Mouse (Mus musculus): ENCODE measurements around the gene Fkbp10. TPM values are rescaled to one million over a fixed set of nuclear protein-coding genes. Genes with fewer than 3 reads are reported as not detected.

Fkbp10 gene
- polyA plus RNA-seq, 1 experiment: 298 TPM

- Histone ChIP-seq H3K27ac (ENCODE audit: insufficient read depth, low read length) (no peak overlapping the region), H3K4me3 (ENCODE audit: insufficient read depth, low read length) (no peak overlapping the region), H3K4me1 (ENCODE audit: control insufficient read depth, insufficient read depth, low read length) (peaks cover 9% of the 10 kb centered on the region; the same call in 1 of the 2 replicates)
- no peak for TF ChIP-seq POLR2A (IDR thresholded peaks at IDR 0.05; ENCODE audit: low read depth, low read length)
Observed at GRCm38 (mm10) chr11:100398517-100398916, 17.0 kb upstream of the Fkbp10 start.

GRCm38 (mm10) chr11:100399320-100399719 is 16.2 kb upstream of the Fkbp10 start:
- Histone ChIP-seq H3K4me1 (ENCODE audit: control insufficient read depth, insufficient read depth, low read length) (peaks cover 5% of the 10 kb centered on the region; the same call in 1 of the 2 replicates), H3K4me3 (ENCODE audit: insufficient read depth, low read length) (no peak overlapping the region), H3K27ac (ENCODE audit: insufficient read depth, low read length) (no peak overlapping the region)
- TF ChIP-seq CTCF (IDR thresholded peaks at IDR 0.05; ENCODE audit: borderline replicate concordance, insufficient read depth, low read length) (no peak), POLR2A (IDR thresholded peaks at IDR 0.05; ENCODE audit: low read depth, low read length) (no peak)

DNA sequence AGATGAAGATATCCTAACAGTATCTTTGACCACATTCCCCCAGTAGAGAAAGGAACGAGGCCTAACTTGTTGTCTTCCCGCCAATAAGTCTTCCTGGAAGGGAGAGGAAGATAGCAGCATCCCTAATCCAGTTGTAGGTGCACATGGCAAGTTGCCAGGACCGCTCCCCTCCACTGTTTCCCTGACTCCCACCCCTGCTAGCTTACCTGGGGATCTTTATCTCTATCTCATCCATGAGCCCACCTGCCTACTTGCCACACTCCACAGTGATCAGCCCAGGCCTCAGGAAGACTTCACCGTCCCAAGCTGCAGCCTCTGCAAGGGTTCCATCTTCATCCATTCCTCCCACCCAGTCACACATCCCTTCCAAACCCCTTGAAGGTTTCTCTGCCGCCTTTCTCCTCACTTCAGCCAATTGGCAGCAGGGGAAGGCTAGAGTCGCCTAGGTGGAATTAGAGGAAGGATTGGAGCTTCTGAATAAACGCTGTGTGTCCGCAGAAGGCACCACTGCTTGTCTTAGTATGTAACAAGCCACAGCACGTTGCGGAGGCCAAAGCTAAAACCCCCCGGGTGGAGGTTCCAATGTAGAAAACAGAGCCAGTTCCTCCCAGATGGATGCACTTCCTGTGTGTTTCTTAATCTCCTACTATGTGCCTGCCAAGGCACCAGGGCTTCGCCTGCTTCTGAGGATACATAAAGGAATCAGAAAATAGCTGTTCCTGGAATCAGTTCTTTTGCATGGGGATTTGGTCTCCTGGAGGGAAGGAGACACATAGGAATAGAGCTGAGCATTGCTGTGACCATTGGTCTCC is 15.6 kb upstream of the Fkbp10 start:
- Histone ChIP-seq H3K4me3 (ENCODE audit: insufficient read depth, low read length) (no peak overlapping the region), H3K4me1 (ENCODE audit: control insufficient read depth, insufficient read depth, low read length) (peaks cover 2% of the 10 kb centered on the region; the same call in 1 of the 2 replicates), H3K27ac (ENCODE audit: insufficient read depth, low read length) (no peak overlapping the region)
- TF ChIP-seq POLR2A (IDR thresholded peaks at IDR 0.05; ENCODE audit: low read depth, low read length): no peak
- no peak for TF ChIP-seq CTCF (IDR thresholded peaks at IDR 0.05; ENCODE audit: borderline replicate concordance, insufficient read depth, low read length)

GRCm38 (mm10) chr11:100400842-100401241 is 14.7 kb upstream of the Fkbp10 start:
- H3K4me1 ChIP-seq (ENCODE audit: control insufficient read depth, insufficient read depth, low read length): no peaks in the 10 kb centered on the region
- TF ChIP-seq POLR2A (IDR thresholded peaks at IDR 0.05; ENCODE audit: low read depth, low read length) (no peak), CTCF (IDR thresholded peaks at IDR 0.05; ENCODE audit: borderline replicate concordance, insufficient read depth, low read length) (no peak)
- H3K27ac ChIP-seq (ENCODE audit: insufficient read depth, low read length): no peak overlapping the region
- H3K4me3 ChIP-seq (ENCODE audit: insufficient read depth, low read length): no peak overlapping the region

GRCm38 (mm10) chr11:100402240-100402639 is 13.3 kb upstream of the Fkbp10 start:
- TF ChIP-seq CTCF (IDR thresholded peaks at IDR 0.05; ENCODE audit: borderline replicate concordance, insufficient read depth, low read length): no peak
- no peak for TF ChIP-seq POLR2A (IDR thresholded peaks at IDR 0.05; ENCODE audit: low read depth, low read length)
- H3K27ac ChIP-seq (ENCODE audit: insufficient read depth, low read length): no peak overlapping the region

DNA sequence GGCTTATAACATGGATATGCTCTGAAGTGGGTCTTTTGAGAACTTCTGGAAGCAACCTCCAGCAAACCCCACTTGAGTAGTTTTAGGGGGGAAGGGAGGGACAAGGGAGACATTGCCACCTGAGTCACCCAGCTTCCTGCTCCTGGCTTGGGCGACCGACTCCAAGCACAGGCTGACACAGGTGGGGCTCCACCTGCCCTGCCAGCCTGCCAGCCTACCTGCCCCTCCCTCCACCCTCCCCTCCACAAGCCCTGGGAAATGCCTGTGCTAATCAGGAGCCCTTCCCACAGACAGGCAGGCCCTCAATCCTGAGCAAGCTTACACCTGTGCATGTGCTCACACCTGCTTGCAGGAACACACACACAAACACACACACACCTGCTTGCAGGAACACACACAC is 12.8 kb upstream of the Fkbp10 start:
- TF ChIP-seq CTCF (IDR thresholded peaks at IDR 0.05; ENCODE audit: borderline replicate concordance, insufficient read depth, low read length) (no peak), POLR2A (IDR thresholded peaks at IDR 0.05; ENCODE audit: low read depth, low read length) (no peak)
- no peak overlapping the region for H3K4me3 ChIP-seq (ENCODE audit: insufficient read depth, low read length)
- H3K4me1 ChIP-seq (ENCODE audit: control insufficient read depth, insufficient read depth, low read length): no peaks in the 10 kb centered on the region
- no peak overlapping the region for H3K27ac ChIP-seq (ENCODE audit: insufficient read depth, low read length)

More at GRCm38 (mm10) chr11:100402240-100402639, 13.3 kb upstream of the Fkbp10 start:
- no peaks in the 10 kb centered on the region for H3K4me1 ChIP-seq (ENCODE audit: control insufficient read depth, insufficient read depth, low read length)
- no peak overlapping the region for H3K4me3 ChIP-seq (ENCODE audit: insufficient read depth, low read length)

DNA sequence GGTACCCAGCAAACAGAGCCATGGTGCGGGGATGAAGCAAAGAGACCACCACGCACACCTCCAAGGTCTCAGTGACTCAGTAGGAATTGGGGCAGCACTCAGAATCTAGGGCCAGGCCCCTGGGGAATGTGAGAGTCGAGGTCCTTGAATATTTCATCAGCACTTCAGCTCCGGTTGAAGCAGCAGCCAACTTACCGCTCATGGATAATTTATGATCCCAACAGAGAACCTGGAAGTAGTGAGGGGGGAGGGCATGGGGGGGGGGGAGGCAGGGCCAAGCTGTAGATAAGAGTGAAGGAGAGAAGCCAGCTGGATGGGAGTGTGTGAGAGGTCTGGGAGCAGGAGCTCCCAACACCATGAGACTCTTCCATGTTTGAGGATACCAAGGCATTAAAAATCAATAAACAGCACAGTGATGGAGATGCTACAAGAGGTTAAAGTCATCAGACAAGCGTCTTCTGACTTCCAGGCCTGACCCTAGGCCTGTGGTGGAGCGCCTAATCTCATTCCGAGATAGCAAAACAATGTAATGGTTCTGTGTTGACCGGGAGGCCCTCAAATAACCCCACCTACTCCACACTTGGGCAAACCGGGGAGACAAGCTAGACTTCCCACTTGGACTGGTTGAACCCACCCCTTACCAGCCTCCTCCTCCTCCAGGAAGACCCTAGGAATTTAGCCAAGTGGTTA is 11.9 kb upstream of the Fkbp10 start:
- Histone ChIP-seq H3K27ac (ENCODE audit: insufficient read depth, low read length) (no peak overlapping the region), H3K4me1 (ENCODE audit: control insufficient read depth, insufficient read depth, low read length) (no peaks in the 10 kb centered on the region), H3K4me3 (ENCODE audit: insufficient read depth, low read length) (no peak overlapping the region)
- TF ChIP-seq CTCF (IDR thresholded peaks at IDR 0.05; ENCODE audit: borderline replicate concordance, insufficient read depth, low read length) (no peak), POLR2A (IDR thresholded peaks at IDR 0.05; ENCODE audit: low read depth, low read length) (no peak)

DNA sequence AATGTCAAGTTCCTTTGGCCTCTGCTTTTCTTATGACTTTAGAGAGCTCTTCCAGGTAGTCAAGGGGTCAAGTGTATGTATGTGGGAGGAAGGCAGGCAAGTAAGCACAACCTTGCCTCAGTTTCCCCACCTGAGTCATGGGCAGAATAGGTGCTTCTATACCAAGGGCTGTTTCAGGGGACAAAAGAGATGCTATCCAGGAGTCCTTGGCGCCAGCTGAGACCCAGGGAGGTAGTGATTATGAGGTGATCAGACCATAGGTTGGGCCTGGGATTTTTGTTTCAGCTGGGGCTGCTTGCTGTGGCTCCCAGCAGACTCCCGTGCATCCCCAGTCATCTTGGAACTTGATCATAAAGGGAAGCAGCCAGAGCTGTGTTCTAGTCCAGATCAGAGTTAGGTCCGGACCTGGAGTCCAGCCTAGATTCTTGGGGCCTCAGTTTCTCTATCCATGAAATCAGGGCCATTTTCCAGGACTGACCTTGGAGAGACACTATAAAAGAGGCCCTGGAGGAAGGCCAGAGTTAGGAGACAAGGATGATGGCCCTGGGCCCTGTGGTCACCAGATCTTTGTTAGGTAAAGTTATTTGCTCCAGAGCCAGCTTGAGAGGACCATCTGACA is 10.9 kb upstream of the Fkbp10 start:
- no peaks in the 10 kb centered on the region for H3K4me1 ChIP-seq (ENCODE audit: control insufficient read depth, insufficient read depth, low read length)
- no peak overlapping the region for H3K27ac ChIP-seq (ENCODE audit: insufficient read depth, low read length)
- no peak for TF ChIP-seq POLR2A (IDR thresholded peaks at IDR 0.05; ENCODE audit: low read depth, low read length)
- TF ChIP-seq CTCF (IDR thresholded peaks at IDR 0.05; ENCODE audit: borderline replicate concordance, insufficient read depth, low read length): no peak
- H3K4me3 ChIP-seq (ENCODE audit: insufficient read depth, low read length): no peak overlapping the region

DNA sequence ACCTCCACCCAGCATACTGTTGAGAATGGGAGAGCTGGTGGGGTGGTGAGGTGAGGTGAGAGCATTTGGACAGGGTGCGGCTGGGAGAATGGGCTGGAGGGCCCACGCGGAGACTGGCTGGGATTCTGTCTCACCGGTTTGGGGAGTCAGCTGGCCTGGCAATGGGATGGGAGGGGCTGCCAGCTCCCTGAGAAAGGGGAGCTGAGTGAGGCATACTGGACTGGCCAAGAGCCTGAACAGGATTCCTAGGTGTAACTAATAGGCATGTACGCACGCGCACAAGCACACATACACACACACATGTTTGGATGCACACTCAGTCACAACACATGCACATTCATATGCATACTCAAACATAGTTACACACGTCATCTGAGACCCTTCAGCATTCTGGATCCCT is 9.2 kb upstream of the Fkbp10 start:
- TF ChIP-seq POLR2A (IDR thresholded peaks at IDR 0.05; ENCODE audit: low read depth, low read length) (peak; percentile 51; the same call in 1 of the 2 replicates), CTCF (IDR thresholded peaks at IDR 0.05; ENCODE audit: borderline replicate concordance, insufficient read depth, low read length) (no peak)
- no peak overlapping the region for H3K4me3 ChIP-seq (ENCODE audit: insufficient read depth, low read length)
- no peak overlapping the region for H3K27ac ChIP-seq (ENCODE audit: insufficient read depth, low read length)
- H3K4me1 ChIP-seq (ENCODE audit: control insufficient read depth, insufficient read depth, low read length): no peaks in the 10 kb centered on the region; the same call in 1 of the 2 replicates

Data from embryonic fibroblast, embryonic 13.5 days (primary cell).